Mouse (Mus musculus): ENCODE data around the gene Chchd4.
"Not testable (repeated sequence)": the region's sequence is repeated elsewhere in the genome, so short reads cannot be mapped to it uniquely, and the experiment has no call there.

DNA sequence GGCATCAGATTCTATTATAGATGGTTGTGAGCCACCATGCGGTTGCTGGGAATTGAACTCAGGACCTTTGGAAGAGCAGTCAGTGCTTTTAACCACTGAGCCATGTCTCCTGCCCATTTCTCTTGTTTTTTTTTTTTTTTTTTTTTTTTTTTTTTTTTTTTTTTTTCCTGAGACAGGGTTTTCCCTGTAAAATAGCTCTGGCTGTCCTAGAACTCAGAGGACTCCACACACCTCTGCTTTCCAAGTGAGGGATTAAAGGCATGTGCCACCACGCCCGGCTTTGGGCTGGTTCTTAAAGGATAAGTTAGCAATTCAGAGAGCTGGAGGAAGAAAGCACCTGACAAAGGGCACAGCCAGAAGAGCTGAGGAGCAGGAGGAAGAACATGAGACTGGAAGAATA is 1.9 kb downstream of the Chchd4 start:
- TF ChIP-seq POLR2A (IDR thresholded peaks at IDR 0.05; ENCODE audit: insufficient read depth, low read depth, low read length); CTCF (IDR thresholded peaks at IDR 0.05): not testable (repeated sequence)
